Mouse (Mus musculus) thymus, postnatal 0 days (tissue): Measurements from ENCODE around the gene Synpo2. TPM values are rescaled to one million over a fixed set of nuclear protein-coding genes. Genes with fewer than 3 reads are reported as not detected.

Source experiments
- DNase-seq: peaks from one replicate; pipeline ENCODE4 v3.0.0-alpha.2; 2015; ENCODE audit warnings: low spot score
- polyA plus RNA-seq: library from polyadenylated mRNA; unstranded; fragments of >200 nt; fragmentation: Nextera tagmentation; extraction: Ambion mirVana; gene quantifications from 2 replicates; pipeline ENCODE4 v1.2.1, GENCODE M21; 2015

Gene Synpo2
- polyA plus RNA-seq, 1 experiment from 2014 or later = 3.3 TPM

DNA sequence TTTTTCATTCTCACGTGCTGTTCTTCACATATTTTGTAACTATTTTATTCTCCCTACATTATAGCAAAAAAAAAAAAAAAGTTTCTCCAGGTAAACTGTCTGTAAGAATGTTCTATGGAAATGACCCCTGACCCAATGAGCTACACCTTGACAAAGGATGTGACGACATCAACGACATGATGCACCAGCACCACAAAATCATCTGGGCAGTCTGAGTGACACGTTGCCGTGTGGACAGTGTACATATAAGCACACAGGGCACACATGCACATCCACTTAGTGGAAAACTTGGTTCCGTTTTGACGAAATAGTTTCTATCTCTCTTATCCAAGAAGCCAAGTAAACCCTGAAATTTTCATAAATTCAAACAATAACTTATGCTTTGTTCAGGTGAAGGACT lies 30.5 kb downstream of the Synpo2 start:
- no peak for DNase-seq

DNA sequence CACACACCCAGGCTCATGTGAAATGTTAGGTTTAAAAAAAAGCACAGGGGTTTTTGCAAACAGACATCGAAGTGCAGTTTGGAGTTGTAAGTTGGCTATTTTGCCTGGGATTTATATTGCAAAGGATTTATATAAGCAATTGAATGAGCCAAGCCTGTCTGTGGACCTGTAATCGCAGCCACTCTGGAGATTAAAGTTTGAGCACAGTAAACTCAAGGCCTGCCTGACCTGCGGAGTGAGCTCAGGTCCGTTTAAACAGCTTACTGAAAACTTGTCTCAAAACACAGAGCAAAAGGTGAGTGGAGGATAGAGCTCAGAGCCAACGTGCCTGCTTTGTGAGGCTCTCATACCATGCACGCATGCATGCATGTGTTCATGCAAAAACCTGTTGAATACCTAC lies 30.9 kb downstream of the Synpo2 start:
- no peak for DNase-seq

GRCm38 (mm10) chr3:123204658-123205057 lies 31.3 kb downstream of the Synpo2 start:
- no peak for DNase-seq

- DNase-seq = no peak
Measured at GRCm38 (mm10) chr3:123201798-123202197, 34.2 kb downstream of the Synpo2 start.

DNA sequence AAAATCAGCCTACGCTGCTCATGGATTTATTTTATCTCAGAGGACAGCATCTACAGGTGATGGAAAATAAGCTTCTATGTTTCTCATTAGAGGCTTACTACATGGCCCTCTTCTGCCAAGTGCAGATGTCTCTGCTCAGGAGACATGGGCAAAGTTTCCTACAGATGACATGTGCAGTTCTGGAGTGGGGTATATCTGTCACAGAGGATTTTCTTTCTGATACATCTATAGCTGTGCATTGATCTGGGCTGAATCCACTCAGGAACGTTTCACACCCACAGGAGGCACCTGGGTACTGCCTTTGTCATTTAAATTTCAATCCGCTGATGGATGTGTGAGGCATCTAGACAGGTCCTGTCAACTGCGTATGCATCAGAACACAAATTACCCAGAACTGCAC lies 42.2 kb downstream of the Synpo2 start:
- no peak for DNase-seq

GRCm38 (mm10) chr3:123191602-123192001 lies 44.3 kb downstream of the Synpo2 start:
- DNase-seq = no peak

- DNase-seq = no peak
Measured at GRCm38 (mm10) chr3:123190329-123190728, 45.6 kb downstream of the Synpo2 start.

GRCm38 (mm10) chr3:123189826-123190225 lies 46.1 kb downstream of the Synpo2 start:
- no peak for DNase-seq

GRCm38 (mm10) chr3:123188616-123189230 lies 47.2 kb downstream of the Synpo2 start:
- no peak for DNase-seq

GRCm38 (mm10) chr3:123187370-123188124 lies 48.4 kb downstream of the Synpo2 start:
- no peak for DNase-seq

- no peak for DNase-seq
Measured at GRCm38 (mm10) chr3:123185238-123185925, 50.6 kb downstream of the Synpo2 start.

DNA sequence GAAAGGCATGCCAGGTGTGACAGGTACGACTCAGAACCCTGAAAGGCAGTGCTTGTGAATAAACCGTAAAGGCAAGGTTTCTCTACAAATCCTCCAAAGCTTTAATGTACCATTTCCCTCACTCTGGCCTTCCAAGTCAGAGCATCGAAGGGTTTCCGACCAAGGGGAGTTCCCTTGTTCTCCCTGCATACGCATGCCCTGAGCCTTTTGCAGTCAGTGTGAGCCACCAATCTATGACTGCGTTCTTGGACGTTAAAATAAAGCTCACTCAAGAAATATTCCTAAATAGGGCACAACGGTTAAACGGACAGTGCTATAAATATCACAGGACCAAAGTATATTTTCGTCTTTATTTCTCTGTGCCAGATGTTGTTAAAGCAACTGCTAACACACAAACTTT lies 51.7 kb downstream of the Synpo2 start:
- DNase-seq = no peak

- DNase-seq = no peak
Measured at GRCm38 (mm10) chr3:123179508-123179907, 56.4 kb downstream of the Synpo2 start.

DNA sequence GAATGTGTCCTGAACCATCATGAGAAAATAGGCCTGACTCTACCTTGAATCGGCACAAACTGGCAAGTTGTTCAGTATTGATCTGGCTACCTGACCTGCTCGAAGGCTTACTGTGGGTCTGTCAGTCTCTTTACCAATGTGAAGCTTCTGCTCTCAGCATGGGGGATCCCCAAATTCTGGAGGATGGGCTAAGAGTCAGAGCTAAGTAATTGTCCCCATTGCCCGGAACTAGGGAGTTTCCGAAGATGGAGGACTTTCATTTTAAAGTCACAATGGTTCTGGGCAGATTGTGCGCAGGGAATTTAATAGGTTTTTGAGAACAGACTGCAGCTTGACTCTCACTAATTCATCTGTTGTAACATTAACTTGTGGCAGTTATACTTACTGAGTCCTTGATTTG lies 56.9 kb downstream of the Synpo2 start:
- DNase-seq = no peak

DNA sequence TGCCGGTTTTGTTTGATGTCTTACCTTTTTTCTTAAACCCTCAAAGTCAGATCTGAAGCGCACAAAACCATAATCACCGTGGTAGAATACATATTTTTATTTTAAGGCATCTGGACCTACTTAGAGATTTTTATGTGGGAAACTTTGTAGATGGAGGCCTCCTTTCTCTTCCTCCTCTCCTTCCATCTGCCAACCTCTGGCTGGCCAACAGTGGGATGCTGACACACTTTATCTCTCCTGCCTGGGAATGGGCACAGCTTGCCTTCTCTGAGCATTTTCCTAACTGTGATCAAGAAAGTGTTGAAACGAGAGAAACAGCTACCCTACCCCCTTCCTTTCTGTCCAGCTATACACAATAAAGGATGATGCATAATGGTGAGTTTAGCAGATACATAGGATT lies 57.5 kb downstream of the Synpo2 start:
- DNase-seq = no peak

DNA sequence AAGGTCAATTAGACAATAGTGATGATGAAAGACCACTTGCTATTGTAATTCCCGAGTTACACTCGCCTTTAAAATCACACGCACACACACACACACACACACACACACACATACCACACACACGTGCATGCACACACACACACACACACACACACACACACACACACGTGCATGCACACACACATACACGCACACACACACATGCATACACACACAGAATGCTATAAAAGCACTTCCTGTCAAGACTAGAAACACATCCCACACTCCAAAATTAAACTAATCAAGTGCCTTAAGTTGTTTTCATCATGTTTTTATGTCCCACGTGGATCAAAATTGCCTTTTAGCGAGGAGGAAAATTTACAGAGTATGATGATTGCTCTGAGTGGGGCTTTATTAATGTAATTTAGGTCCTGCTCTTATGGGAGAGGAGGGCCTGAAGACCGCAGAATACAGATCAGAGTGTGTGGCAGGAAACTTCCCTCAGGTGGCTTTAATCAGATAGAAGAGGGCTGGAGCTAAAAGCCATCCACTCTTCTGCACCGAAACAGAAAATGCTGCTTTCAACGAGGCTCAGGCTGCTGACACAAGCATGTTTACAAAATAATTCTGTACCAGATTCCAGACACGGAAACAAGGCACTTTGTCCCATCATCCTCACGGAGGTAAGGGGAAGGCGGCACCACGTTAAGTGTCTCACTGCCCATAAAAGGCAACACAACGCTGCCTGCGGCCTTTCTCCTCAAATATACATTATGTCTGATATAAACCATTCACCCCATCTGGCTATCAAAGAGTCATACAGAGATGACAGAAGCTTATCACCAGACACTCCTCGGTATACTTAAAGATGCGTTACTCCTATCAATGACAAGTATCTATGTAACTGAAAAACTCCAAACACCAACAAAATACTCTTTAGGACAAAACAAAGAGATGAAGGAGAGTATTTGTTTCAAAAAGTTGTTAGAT lies 59.3 kb downstream of the Synpo2 start:
- no peak for DNase-seq

- no peak for DNase-seq
Measured at GRCm38 (mm10) chr3:123175142-123175541, 60.8 kb downstream of the Synpo2 start.

DNA sequence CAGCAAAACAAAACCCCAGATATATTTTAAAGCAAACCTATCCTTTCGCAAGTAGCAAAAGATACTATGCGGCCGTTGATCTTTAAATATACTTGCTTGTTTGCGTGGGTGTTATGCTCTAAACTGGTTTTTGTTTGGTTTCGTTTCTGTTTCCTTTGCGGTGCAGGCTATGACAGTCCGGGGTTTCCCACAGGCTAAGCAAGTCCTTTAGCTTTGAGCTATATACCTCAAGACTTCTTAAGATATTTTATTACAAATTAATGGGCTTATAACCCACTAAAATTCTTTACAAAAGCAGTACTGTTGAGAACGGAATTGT lies 61.6 kb downstream of the Synpo2 start:
- DNase-seq = no peak

DNA sequence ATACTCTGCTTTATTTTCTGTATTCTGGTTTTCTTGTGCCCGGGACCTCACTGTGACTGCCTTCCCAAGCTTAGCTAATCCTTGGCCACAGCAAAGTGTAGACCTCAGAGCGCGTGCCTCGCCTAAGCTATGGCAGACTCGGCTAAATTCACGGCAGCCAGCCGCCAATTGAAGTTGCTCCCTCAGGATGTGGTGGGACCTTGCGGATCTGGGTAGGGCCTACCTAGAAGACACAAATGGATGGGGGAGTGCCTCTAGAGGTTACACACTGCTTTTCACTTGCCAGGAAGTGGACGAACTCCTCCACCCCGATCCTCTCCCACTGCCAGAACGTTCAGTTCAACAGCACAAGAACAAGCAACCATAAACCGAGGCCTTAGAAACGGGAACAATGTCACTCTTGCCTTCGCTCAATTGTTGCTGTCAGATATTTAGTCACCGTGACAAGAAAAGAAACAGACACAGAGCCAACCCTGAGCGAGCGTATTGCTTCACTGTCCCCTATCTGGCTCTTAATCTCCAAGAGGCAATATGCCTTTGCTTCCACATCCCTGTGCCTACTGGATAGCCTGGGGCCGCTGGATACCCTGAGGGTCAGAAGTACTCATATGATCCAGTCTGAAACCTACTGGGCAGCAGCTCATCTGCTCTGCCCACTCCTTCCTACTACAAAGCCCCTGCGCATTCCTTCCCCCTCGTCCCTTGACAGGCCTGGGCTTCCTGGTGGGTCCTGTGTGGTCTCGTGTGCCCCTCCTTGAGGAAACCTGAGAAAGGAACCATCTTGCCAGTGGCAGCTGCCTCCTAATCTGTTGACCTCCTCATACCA lies 62.2 kb downstream of the Synpo2 start:
- no peak for DNase-seq

DNA sequence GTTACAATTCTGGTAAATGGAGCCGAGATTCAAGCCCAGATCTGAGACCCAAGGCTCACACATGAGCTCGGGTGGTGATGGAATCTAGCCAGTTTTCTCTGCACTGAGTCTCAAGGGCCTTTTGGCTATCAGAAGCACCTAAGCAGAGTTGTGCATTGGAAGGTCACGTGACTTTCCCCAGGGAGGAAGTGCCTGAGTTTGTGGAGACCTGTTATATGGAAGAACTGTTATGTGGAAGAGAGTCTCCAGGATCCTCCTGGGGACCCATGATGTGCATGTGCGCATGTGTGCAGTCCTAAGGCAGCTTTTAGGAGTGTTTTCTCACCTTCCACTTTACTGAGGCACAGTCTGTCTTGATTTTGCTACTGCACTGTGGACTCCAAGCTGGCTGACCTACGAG lies 63.8 kb downstream of the Synpo2 start:
- no peak for DNase-seq

- no peak for DNase-seq
Measured at GRCm38 (mm10) chr3:123169398-123169797, 66.6 kb downstream of the Synpo2 start.
